Mouse (Mus musculus): Measurements from ENCODE around the gene Ugt2a3. TPM values are rescaled to one million over a fixed set of nuclear protein-coding genes. Genes with fewer than 3 reads are reported as not detected.
"Not testable (repeated sequence)": the region's sequence is repeated elsewhere in the genome, so short reads cannot be mapped to it uniquely, and the experiment has no call there.

Gene Ugt2a3
- 0.45 TPM in 1 of 2 replicates, not detected in the other for polyA plus RNA-seq (2014; fragmentation: Nextera tagmentation; extraction: Ambion mirVana)

GRCm38 (mm10) chr5:87336961-87337697 lies at the start of gene Ugt2a3:
Gene Ugt2a3, minus strand, starts transcription at chr5:87337195.
- WGBS, result 74% methylated on average over 11 of the region's 11 CpGs
- no peak for ATAC-seq (ENCODE audit: insufficient number of reproducible peaks, insufficient read depth, low FRiP score, low read depth)
- no peak within 1 kb of the TSS for H3K4me2 ChIP-seq (replicated peaks; ENCODE audit: low read depth, low read length)
- no peak within 1 kb of the TSS for H3K4me3 ChIP-seq (ENCODE audit: low read depth, low read length)
- H3K27me3 ChIP-seq (ENCODE audit: control insufficient read depth, insufficient read depth, low read length), result no peaks in the 10 kb centered on the region
- no peak within 1 kb of the TSS for H3K9ac ChIP-seq (replicated peaks; ENCODE audit: low read depth, low read length)
- no peaks in the 10 kb centered on the region for H3K9me3 ChIP-seq (ENCODE audit: control insufficient read depth, low read depth, low read length)
- H3K36me3 ChIP-seq (ENCODE audit: control insufficient read depth, insufficient read depth, low read length), result no peaks in the 10 kb centered on the region
- H3K27ac ChIP-seq (ENCODE audit: low read length), result no peak within 1 kb of the TSS
- H3K4me1 ChIP-seq (ENCODE audit: control insufficient read depth, insufficient read depth, low read length), result no peaks in the 10 kb centered on the region

- no peak for ATAC-seq (ENCODE audit: insufficient number of reproducible peaks, insufficient read depth, low FRiP score, low read depth)
- Histone ChIP-seq H3K4me3 (ENCODE audit: low read depth, low read length) (no peak overlapping the region), H3K27me3 (ENCODE audit: control insufficient read depth, insufficient read depth, low read length) (no peaks in the 10 kb centered on the region), H3K4me2 (replicated peaks; ENCODE audit: low read depth, low read length) (no peak overlapping the region), H3K9ac (replicated peaks; ENCODE audit: low read depth, low read length) (no peak overlapping the region), H3K36me3 (ENCODE audit: control insufficient read depth, insufficient read depth, low read length) (no peaks in the 10 kb centered on the region), H3K9me3 (ENCODE audit: control insufficient read depth, low read depth, low read length) (no peaks in the 10 kb centered on the region), H3K27ac (ENCODE audit: low read length) (no peak overlapping the region), H3K4me1 (ENCODE audit: control insufficient read depth, insufficient read depth, low read length) (no peaks in the 10 kb centered on the region)
- WGBS, result 45% methylated on average over 2 of the region's 2 CpGs
These were observed 43.2 kb upstream of the Ugt2a3 start for GRCm38 (mm10) chr5:87380234-87380633.

GRCm38 (mm10) chr5:87379825-87380224 lies 42.8 kb upstream of the Ugt2a3 start:
- no peaks in the 10 kb centered on the region for H3K9me3 ChIP-seq (ENCODE audit: control insufficient read depth, low read depth, low read length)
- H3K4me3 ChIP-seq (ENCODE audit: low read depth, low read length), result no peak overlapping the region
- ATAC-seq (ENCODE audit: insufficient number of reproducible peaks, insufficient read depth, low FRiP score, low read depth), result no peak
- H3K36me3 ChIP-seq (ENCODE audit: control insufficient read depth, insufficient read depth, low read length), result no peaks in the 10 kb centered on the region
- no peaks in the 10 kb centered on the region for H3K27me3 ChIP-seq (ENCODE audit: control insufficient read depth, insufficient read depth, low read length)
- no peaks in the 10 kb centered on the region for H3K4me1 ChIP-seq (ENCODE audit: control insufficient read depth, insufficient read depth, low read length)
- H3K9ac ChIP-seq (replicated peaks; ENCODE audit: low read depth, low read length), result no peak overlapping the region
- no peak overlapping the region for H3K4me2 ChIP-seq (replicated peaks; ENCODE audit: low read depth, low read length)
- H3K27ac ChIP-seq (ENCODE audit: low read length), result no peak overlapping the region

- H3K9me3 ChIP-seq (ENCODE audit: control insufficient read depth, low read depth, low read length), result no peaks in the 10 kb centered on the region
- no peaks in the 10 kb centered on the region for H3K27me3 ChIP-seq (ENCODE audit: control insufficient read depth, insufficient read depth, low read length)
- no peaks in the 10 kb centered on the region for H3K36me3 ChIP-seq (ENCODE audit: control insufficient read depth, insufficient read depth, low read length)
- 88% methylated on average over 3 of the region's 3 CpGs for WGBS
- H3K4me2 ChIP-seq (replicated peaks; ENCODE audit: low read depth, low read length), result no peak overlapping the region
- ATAC-seq (ENCODE audit: insufficient number of reproducible peaks, insufficient read depth, low FRiP score, low read depth), result no peak
- H3K9ac ChIP-seq (replicated peaks; ENCODE audit: low read depth, low read length), result no peak overlapping the region
- H3K4me1 ChIP-seq (ENCODE audit: control insufficient read depth, insufficient read depth, low read length), result no peaks in the 10 kb centered on the region
- H3K4me3 ChIP-seq (ENCODE audit: low read depth, low read length), result no peak overlapping the region
- H3K27ac ChIP-seq (ENCODE audit: low read length), result no peak overlapping the region
These were observed 38.9 kb upstream of the Ugt2a3 start for GRCm38 (mm10) chr5:87375874-87376383.

- H3K4me1 ChIP-seq (ENCODE audit: control insufficient read depth, insufficient read depth, low read length), result no peaks in the 10 kb centered on the region
- no peaks in the 10 kb centered on the region for H3K9me3 ChIP-seq (ENCODE audit: control insufficient read depth, low read depth, low read length)
- H3K27me3 ChIP-seq (ENCODE audit: control insufficient read depth, insufficient read depth, low read length), result no peaks in the 10 kb centered on the region
- H3K9ac ChIP-seq (replicated peaks; ENCODE audit: low read depth, low read length), result no peak overlapping the region
- H3K4me2 ChIP-seq (replicated peaks; ENCODE audit: low read depth, low read length), result no peak overlapping the region
- no peaks in the 10 kb centered on the region for H3K36me3 ChIP-seq (ENCODE audit: control insufficient read depth, insufficient read depth, low read length)
- H3K4me3 ChIP-seq (ENCODE audit: low read depth, low read length), result no peak overlapping the region
- 77% methylated on average over 1 of the region's 1 CpGs for WGBS
- ATAC-seq (ENCODE audit: insufficient number of reproducible peaks, insufficient read depth, low FRiP score, low read depth), result no peak
- H3K27ac ChIP-seq (ENCODE audit: low read length), result no peak overlapping the region
These were observed 36.5 kb upstream of the Ugt2a3 start for GRCm38 (mm10) chr5:87373502-87373863.

- ATAC-seq (ENCODE audit: insufficient number of reproducible peaks, insufficient read depth, low FRiP score, low read depth), result peak; percentile 82
- not testable (repeated sequence) for H3K4me1 ChIP-seq (ENCODE audit: control insufficient read depth, insufficient read depth, low read length)
These were observed 36.0 kb upstream of the Ugt2a3 start for GRCm38 (mm10) chr5:87372788-87373501.

GRCm38 (mm10) chr5:87350350-87350749 lies 13.4 kb upstream of the Ugt2a3 start:
- no peak overlapping the region for H3K9ac ChIP-seq (replicated peaks; ENCODE audit: low read depth, low read length)
- no peak overlapping the region for H3K4me2 ChIP-seq (replicated peaks; ENCODE audit: low read depth, low read length)
- ATAC-seq (ENCODE audit: insufficient number of reproducible peaks, insufficient read depth, low FRiP score, low read depth), result no peak
- H3K9me3 ChIP-seq (ENCODE audit: control insufficient read depth, low read depth, low read length), result no peaks in the 10 kb centered on the region
- H3K36me3 ChIP-seq (ENCODE audit: control insufficient read depth, insufficient read depth, low read length), result no peaks in the 10 kb centered on the region
- H3K4me3 ChIP-seq (ENCODE audit: low read depth, low read length), result no peak overlapping the region
- no peaks in the 10 kb centered on the region for H3K4me1 ChIP-seq (ENCODE audit: control insufficient read depth, insufficient read depth, low read length)
- 48% methylated on average over 1 of the region's 1 CpGs for WGBS
- H3K27me3 ChIP-seq (ENCODE audit: control insufficient read depth, insufficient read depth, low read length), result no peaks in the 10 kb centered on the region
- H3K27ac ChIP-seq (ENCODE audit: low read length), result no peak overlapping the region

More at GRCm38 (mm10) chr5:87372788-87373501, 36.0 kb upstream of the Ugt2a3 start:
- not testable (repeated sequence) for H3K27me3 ChIP-seq (ENCODE audit: control insufficient read depth, insufficient read depth, low read length); H3K9ac ChIP-seq (replicated peaks; ENCODE audit: low read depth, low read length); H3K4me3 ChIP-seq (ENCODE audit: low read depth, low read length); H3K27ac ChIP-seq (ENCODE audit: low read length); H3K36me3 ChIP-seq (ENCODE audit: control insufficient read depth, insufficient read depth, low read length); H3K4me2 ChIP-seq (replicated peaks; ENCODE audit: low read depth, low read length); H3K9me3 ChIP-seq (ENCODE audit: control insufficient read depth, low read depth, low read length)
- WGBS, result 52% methylated on average over 4 of the region's 4 CpGs

GRCm38 (mm10) chr5:87349150-87349549 lies 12.2 kb upstream of the Ugt2a3 start:
- H3K9ac ChIP-seq (replicated peaks; ENCODE audit: low read depth, low read length); H3K27ac ChIP-seq (ENCODE audit: low read length); ATAC-seq (ENCODE audit: insufficient number of reproducible peaks, insufficient read depth, low FRiP score, low read depth); H3K4me3 ChIP-seq (ENCODE audit: low read depth, low read length); H3K36me3 ChIP-seq (ENCODE audit: control insufficient read depth, insufficient read depth, low read length); H3K4me1 ChIP-seq (ENCODE audit: control insufficient read depth, insufficient read depth, low read length); H3K27me3 ChIP-seq (ENCODE audit: control insufficient read depth, insufficient read depth, low read length); H3K9me3 ChIP-seq (ENCODE audit: control insufficient read depth, low read depth, low read length); H3K4me2 ChIP-seq (replicated peaks; ENCODE audit: low read depth, low read length): not testable (repeated sequence)
- 76% methylated on average over 1 of the region's 1 CpGs for WGBS

All from stomach, embryonic 14.5 days (tissue).